Mouse (Mus musculus) limb, embryonic 12.5 days (tissue): ENCODE measurements around the gene Tbx5. TPM values are rescaled to one million over a fixed set of nuclear protein-coding genes. Genes with fewer than 3 reads are reported as not detected.

Experiments
- ATAC-seq: fragments of 200-750 bp; cut with Nextera tagmentation; 2 replicates; pipeline ENCODE4 v1.8.0; 2017; ENCODE audit warnings: low read depth, moderate TSS enrichment; ENCODE audit not compliant: insufficient number of reproducible peaks, insufficient read depth, low FRiP score, low TSS enrichment
- H3K27ac ChIP-seq: fragments of 300-500 bp; sonication (generic); 2 replicates; pipeline ENCODE4 v1.5.1; 2016; ENCODE audit warnings: mild to moderate bottlenecking, moderate library complexity
- H3K27me3 ChIP-seq: fragments of 300-500 bp; sonication (generic); 2 replicates; pipeline ENCODE4 v1.6.1; 2016; ENCODE audit warnings: mild to moderate bottlenecking, moderate library complexity
- H3K36me3 ChIP-seq: fragments of 300-500 bp; sonication (generic); 2 replicates; pipeline ENCODE4 v1.6.1; 2016; ENCODE audit warnings: mild to moderate bottlenecking, moderate library complexity
- H3K4me1 ChIP-seq: fragments of 300-500 bp; sonication (generic); replicated peaks from 2 replicates; pipeline ENCODE4 v1.6.1; 2016
- H3K4me2 ChIP-seq: fragments of 300-500 bp; sonication (generic); 2 replicates; pipeline ENCODE4 v1.6.1; 2016; ENCODE audit warnings: mild to moderate bottlenecking, moderate library complexity
- H3K4me3 ChIP-seq: fragments of 300-500 bp; sonication (generic); replicated peaks from 2 replicates; pipeline ENCODE4 v1.5.1; 2016; ENCODE audit warnings: mild to moderate bottlenecking
- H3K9ac ChIP-seq: fragments of 300-500 bp; sonication (generic); replicated peaks from 2 replicates; pipeline ENCODE4 v1.6.1; 2016; ENCODE audit warnings: mild to moderate bottlenecking, moderate library complexity
- H3K9me3 ChIP-seq: fragments of 300-500 bp; sonication (generic); 2 replicates; pipeline ENCODE4 v1.6.1; 2016; ENCODE audit warnings: mild to moderate bottlenecking, moderate library complexity
- WGBS: fragments of 180-500 bp; shearing (Covaris S2); methylation state at CpG from one replicate; pipeline ENCODE4 v1.1.7; 2016; 5-methylcytosine and 5-hydroxymethylcytosine counted together
- polyA plus RNA-seq: library from polyadenylated mRNA; unstranded; fragments of >200 nt; fragmentation: Nextera tagmentation; extraction: Ambion mirVana; gene quantifications from 2 replicates; pipeline ENCODE4 v1.2.1, GENCODE M21; 2016

Gene Tbx5
- polyA plus RNA-seq, 1 experiment from 2014 or later: 35.6 TPM

DNA sequence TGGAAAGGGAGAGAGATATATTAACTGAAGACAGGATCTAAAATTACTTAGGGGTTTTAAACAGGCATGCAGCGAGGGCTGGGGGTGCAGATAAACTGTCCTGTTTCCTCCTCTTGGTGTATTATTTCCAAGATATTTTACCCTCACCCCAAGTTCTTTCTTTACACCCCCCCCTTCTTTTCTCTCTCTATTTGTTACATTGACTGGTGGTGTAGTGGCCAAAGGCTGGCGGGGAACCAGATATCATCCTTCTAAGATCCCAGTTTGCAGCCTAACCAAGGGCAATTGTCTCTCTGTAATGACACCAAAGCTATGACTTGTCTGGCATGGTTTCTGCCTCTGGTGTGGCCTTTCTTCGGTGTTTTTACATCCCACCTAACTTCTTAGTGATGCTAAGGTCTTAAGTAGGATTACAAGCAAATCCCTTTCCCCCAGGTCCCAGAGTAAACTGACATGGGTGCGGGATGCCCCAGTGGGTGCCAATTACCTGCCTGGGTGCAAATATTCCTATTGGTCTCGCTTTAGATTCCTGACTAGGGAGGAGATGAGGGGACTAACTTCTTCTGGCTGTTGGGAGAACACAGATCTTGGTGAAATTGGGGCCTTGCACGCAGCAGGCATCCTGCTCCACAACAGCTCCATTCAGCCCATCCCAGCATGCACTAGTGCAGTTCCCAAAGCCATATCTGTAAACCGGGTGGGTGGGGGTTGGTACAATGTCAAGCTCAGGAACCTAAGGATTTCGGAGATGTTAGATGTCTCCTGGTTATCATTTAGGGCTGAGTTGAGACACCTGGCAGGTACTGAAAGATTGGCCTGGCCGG is 32.8 kb upstream of the Tbx5 start:
- H3K27ac ChIP-seq: peak overlapping the region; percentile 92
- H3K9ac ChIP-seq: peak overlapping the region; percentile 79
- H3K9me3 ChIP-seq: no peaks in the 10 kb centered on the region
- peaks cover 16% of the 10 kb centered on the region for H3K4me1 ChIP-seq
- peak overlapping the region; percentile 61 for H3K4me2 ChIP-seq
- 1% methylated on average over 9 of the region's 9 CpGs for WGBS
- H3K4me3 ChIP-seq: peak overlapping the region; percentile 47
- H3K36me3 ChIP-seq: no peaks in the 10 kb centered on the region
- ATAC-seq: no peak
- peaks cover 99% of the 10 kb centered on the region for H3K27me3 ChIP-seq

DNA sequence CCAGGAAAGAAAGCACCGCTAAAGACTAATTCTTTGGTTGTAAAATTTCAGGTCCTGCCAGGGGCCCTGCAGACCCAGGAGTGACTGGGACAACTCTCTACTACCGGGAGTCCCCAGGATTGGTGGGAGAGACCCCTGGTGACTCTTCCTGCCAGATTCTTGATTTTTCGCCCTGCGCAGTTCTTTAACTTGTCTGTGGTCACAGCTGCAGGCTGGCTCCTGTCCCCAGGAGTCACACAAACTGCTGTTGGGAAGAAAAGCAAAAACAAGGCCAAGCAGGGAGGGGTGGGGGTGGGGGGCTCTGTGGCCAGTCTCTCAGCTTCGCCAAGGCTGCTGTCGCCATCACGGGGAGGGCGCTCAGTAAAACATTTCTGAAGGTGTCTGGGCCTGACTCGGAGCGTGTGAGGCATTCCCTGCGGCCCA is 32.2 kb upstream of the Tbx5 start:
- 3% methylated on average over 11 of the region's 11 CpGs for WGBS
- Histone ChIP-seq H3K4me3 (peak overlapping the region; percentile 47), H3K36me3 (no peaks in the 10 kb centered on the region), H3K9me3 (no peaks in the 10 kb centered on the region), H3K27ac (peak overlapping the region; percentile 92), H3K27me3 (peaks cover 97% of the 10 kb centered on the region), H3K4me1 (peaks cover 16% of the 10 kb centered on the region), H3K9ac (peak overlapping the region; percentile 79), H3K4me2 (peak overlapping the region; percentile 61)
- no peak for ATAC-seq

DNA sequence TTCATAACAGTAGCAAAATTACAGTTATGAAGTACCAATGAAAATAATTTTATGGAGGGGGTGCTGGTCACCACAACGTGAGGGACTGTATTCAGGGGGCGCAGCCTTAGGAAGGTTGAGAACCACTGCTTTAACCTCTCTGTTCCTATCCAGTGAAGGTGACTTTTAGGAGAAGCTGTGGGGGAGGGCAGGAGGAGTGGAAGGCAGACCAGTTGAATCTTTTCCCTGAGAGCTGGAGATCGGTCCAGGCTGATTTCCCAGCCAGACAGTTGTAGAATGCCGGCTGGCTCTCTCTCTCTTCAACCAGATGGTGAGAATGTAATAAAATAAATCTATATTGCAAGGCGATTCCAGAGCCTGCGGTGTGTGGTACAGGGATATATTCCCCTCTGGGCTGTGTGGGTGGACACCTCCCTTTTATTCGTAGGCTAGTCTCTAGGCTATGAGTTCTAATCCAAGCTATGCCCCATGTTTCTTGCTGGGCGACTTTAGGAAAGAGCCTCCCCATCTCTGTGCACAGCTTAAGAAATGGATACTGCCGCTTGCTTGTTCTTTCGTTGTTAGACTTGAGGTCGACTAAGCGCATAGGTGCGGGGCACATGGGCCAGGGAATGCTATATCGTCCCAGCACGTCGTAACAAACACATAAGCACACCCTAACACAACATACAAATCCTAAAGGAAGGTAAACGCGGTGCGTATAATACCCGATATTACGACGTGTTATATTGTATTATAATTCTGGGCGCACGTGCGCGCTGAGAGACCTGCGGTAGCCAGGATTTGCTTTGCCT is 29.7 kb upstream of the Tbx5 start:
- peaks cover 23% of the 10 kb centered on the region for H3K4me1 ChIP-seq

DNA sequence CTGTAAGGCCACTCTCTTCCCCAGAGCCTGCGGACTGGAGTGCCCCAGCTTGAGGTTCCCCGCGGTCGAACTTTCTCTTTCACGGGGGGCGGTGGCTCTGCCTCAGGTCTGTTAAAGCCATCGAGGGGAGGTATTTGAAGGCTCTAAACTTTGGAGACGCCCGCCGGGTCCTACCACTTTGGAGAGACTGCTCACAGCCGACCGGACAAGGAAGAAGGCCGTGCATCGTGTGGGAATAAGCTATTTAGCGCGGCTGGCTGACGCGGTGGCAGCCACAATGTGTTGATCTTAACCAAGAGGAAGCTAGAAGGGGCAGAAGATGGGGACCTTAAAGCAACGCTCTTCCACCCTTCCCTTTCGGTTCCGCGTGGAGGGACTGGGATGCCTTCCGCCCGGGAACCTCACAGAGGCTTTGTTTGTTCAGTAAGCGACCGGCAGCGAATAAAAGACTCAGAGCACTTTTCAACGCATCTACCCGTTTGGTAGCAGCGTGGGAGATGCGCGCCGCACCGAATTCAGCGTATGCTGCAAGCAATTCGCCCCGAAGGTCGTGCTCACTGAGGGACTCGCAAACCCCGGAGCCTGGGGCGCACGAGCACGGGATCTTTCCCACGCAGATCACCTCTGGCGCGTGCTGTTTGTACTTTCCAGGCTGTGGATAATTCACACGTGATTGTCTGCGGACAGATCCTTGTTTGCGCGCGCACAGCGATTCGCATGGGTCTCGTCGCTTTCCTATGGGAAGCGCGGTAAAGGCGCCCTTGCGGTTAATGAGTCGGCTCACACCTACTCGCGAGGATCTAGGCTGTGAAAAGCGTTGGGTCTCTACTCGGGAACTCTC is 28.8 kb upstream of the Tbx5 start:
- peak overlapping the region; percentile 93 for H3K27ac ChIP-seq
- ATAC-seq: no peak
- H3K4me1 ChIP-seq: peaks cover 28% of the 10 kb centered on the region
- no peaks in the 10 kb centered on the region for H3K9me3 ChIP-seq
- peak overlapping the region; percentile 87 for H3K9ac ChIP-seq
- peak overlapping the region; percentile 46 for H3K4me3 ChIP-seq
- H3K4me2 ChIP-seq: peak overlapping the region; percentile 61
- H3K27me3 ChIP-seq: peaks cover 97% of the 10 kb centered on the region
- WGBS: under 1% methylated on average over 64 of the region's 64 CpGs
- H3K36me3 ChIP-seq: no peaks in the 10 kb centered on the region

More for the DNA sequence above, 29.7 kb upstream of the Tbx5 start:
- Histone ChIP-seq H3K4me3 (peak overlapping the region; percentile 46), H3K27me3 (peaks cover 97% of the 10 kb centered on the region), H3K27ac (peak overlapping the region; percentile 93), H3K9me3 (no peaks in the 10 kb centered on the region), H3K9ac (peak overlapping the region; percentile 87), H3K4me2 (peak overlapping the region; percentile 61), H3K36me3 (no peaks in the 10 kb centered on the region)
- WGBS: under 1% methylated on average over 27 of the region's 27 CpGs
- no peak for ATAC-seq

DNA sequence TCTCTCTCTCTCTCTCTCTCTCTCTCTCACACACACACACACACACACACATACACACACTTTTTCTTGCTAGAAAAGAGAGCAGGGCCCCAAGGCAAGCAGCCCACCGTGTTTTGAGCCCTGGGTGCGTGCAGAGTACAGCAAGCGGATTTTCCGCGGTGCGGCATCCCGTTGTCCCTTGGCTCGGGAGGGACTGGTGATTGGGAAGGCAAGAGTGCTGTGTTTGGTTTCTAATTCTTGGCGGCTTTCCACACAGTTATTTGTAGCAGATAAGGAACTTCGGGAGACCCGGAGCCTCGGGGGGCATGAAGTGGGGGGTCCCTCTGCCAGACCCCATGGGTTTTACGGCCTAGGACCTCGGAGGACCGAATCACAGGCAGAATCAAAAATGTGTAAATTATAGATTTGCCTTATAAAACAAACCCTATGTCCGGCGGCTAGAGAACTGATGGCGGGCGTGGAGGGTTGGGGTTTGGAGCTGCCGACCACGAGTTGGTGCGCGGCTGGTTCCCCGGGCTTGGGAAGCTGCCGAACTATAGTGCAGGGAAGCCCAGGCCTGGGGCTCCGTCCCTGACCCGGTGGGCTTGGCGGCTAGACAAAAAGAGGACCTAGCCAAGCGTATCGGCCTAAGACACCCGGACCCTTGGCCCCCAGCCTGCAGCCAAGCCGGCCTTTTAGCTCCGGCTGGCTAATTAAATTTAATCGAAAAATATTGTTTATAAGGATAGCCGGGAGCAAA is 28.0 kb upstream of the Tbx5 start:
- Histone ChIP-seq H3K9ac (peak overlapping the region; percentile 87), H3K4me3 (peak overlapping the region; percentile 46), H3K27ac (peak overlapping the region; percentile 93), H3K4me1 (peaks cover 28% of the 10 kb centered on the region), H3K36me3 (no peaks in the 10 kb centered on the region), H3K27me3 (peaks cover 96% of the 10 kb centered on the region), H3K4me2 (peak overlapping the region; percentile 61), H3K9me3 (no peaks in the 10 kb centered on the region)
- no peak for ATAC-seq
- WGBS: 1% methylated on average over 35 of the region's 35 CpGs

DNA sequence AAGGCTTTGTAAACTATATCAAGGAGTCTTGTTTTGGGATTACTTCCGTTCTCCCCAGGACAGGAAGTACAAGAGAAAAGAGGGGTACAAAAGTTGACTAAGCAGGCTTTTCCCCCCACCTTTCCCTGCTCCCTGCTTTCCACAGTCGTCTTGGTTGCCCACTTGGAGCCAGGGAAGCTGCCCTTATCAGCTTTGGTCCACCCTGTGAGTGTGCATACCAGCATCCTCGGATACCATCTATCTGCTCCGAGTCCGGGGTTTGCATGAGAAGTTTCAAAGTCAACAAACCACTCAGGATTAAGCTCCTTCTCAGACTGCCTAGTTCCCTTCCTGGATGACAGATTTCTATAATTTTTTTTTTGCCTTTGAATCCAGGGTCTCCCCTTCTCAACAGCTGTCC is 26.8 kb upstream of the Tbx5 start:
- Histone ChIP-seq H3K9ac (peak overlapping the region; percentile 87), H3K4me2 (peak overlapping the region; percentile 61), H3K27ac (peak overlapping the region; percentile 93), H3K9me3 (no peaks in the 10 kb centered on the region), H3K27me3 (peaks cover 94% of the 10 kb centered on the region), H3K4me3 (peak overlapping the region; percentile 46), H3K4me1 (peaks cover 23% of the 10 kb centered on the region), H3K36me3 (no peaks in the 10 kb centered on the region)
- WGBS: under 1% methylated on average over 5 of the region's 5 CpGs
- no peak for ATAC-seq

DNA sequence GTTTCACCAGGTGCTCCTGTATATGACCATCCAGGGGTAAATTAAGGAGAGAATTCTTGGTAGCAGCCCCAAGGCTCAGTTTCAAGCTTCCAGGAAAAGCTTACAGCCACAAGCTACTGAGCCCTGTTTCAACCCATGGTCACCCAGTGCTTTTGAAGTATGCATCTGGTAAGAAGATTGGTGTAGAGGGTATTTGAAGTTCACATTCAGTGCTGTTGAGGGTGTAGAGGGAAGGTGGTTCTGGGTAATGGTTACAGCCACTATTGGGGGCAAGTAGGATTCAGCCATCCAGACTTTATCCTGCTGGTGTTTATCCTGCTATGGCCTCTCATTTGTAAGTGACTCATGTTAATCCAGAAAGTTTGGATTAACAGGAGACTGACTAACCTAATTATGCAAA is 26.0 kb upstream of the Tbx5 start:
- Histone ChIP-seq H3K27ac (peak overlapping the region; percentile 93), H3K4me3 (peak overlapping the region; percentile 46)

DNA sequence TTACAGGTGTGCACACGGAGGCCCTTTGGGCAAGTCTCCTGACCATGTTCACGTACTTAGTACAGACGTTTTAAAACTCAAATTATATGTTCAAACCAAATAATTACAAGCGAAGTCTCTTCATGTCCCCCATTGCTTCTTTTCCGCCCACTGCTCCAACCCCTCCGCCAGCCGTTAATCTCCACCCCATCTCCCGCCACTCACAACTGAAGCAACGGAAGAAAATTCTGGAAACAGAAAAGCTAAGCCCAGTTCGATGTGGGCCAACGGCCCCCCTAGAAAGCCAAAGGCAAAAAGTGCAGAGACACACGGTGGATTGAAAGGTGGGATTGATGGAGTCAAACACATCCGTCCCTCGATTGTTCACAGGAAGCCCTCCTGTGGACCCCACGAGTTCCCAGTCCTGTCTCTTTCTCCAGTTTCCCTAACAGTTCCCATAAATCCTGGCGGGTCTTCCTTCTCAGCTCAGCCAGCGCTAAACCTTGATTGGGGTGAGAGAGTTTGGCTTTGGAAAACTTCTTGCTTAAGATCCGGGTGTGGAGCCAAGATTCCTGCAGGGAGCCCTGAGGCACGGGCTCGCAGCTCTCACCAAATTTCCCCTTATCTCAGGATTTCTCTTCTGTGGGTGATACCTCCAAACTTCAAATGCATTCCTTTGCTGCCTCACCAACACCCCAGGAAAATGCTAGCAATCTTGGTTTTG is 24.8 kb upstream of the Tbx5 start:
- WGBS: 6% methylated on average over 20 of the region's 20 CpGs
- Histone ChIP-seq H3K4me3 (peak overlapping the region; percentile 3), H3K27me3 (peaks cover 89% of the 10 kb centered on the region), H3K4me2 (peak overlapping the region; percentile 40), H3K9me3 (no peaks in the 10 kb centered on the region), H3K36me3 (no peaks in the 10 kb centered on the region), H3K9ac (no peak overlapping the region; the same call in 1 of the 2 replicates), H3K27ac (peak overlapping the region; percentile 79; the same call in 1 of the 2 replicates), H3K4me1 (peaks cover 16% of the 10 kb centered on the region; the same call in 1 of the 2 replicates)
- no peak for ATAC-seq

More for the DNA sequence above, 26.0 kb upstream of the Tbx5 start:
- peak overlapping the region; percentile 87 for H3K9ac ChIP-seq
- peaks cover 24% of the 10 kb centered on the region for H3K4me1 ChIP-seq
- H3K27me3 ChIP-seq: peaks cover 94% of the 10 kb centered on the region
- ATAC-seq: no peak
- H3K36me3 ChIP-seq: no peaks in the 10 kb centered on the region
- H3K4me2 ChIP-seq: peak overlapping the region; percentile 61
- no peaks in the 10 kb centered on the region for H3K9me3 ChIP-seq

DNA sequence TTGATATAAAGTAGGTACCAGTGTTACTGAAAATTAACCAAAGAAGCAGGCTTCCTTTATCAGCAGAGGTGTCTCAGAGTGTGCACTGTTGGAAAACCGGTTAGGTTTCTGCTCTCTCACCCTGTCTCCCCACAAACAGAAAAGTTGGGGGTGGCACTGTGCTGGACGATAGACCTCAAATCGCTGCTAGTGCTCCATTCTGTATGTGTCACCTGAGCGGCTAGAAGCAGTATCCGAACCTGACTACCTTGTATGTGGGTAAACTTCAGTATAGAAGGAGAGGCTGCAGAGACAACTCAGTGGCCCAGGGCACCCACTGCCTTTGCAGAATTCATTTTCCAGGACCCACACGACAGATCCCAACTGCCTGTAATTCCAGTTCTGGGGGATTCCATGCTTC is 23.8 kb upstream of the Tbx5 start:
- WGBS: 48% methylated on average over 6 of the region's 6 CpGs
- Histone ChIP-seq H3K9me3 (no peaks in the 10 kb centered on the region), H3K9ac (no peak overlapping the region), H3K4me2 (no peak overlapping the region), H3K27ac (no peak overlapping the region), H3K4me1 (peaks cover 16% of the 10 kb centered on the region; the same call in 1 of the 2 replicates), H3K4me3 (no peak overlapping the region), H3K36me3 (no peaks in the 10 kb centered on the region), H3K27me3 (peaks cover 88% of the 10 kb centered on the region)
- ATAC-seq: no peak
